Mouse (Mus musculus): ENCODE data around the gene Uggt2.
A peak's percentile ranks its signal among the peaks of the same experiment; 100 is the strongest.

The Uggt2 gene

DNA sequence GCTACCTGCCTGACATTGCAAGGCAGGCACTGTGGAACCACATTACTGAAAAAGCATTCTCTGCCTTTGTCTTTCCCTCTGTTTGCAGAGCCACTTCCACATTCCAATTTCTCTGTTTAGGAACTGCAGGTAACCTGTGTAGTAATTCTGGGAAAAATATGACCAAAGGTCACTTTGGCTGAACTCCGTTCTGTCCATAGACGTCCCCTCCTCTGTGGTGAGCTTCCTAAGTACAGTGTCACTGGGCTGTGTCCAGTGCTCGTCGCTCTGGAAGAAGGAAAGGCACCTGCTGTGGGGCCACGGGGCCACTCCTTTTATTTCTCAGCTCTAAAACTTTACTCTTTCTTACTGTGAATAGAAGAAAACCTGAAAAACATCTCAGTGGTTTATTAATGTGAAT, 118.9 kb downstream of the Uggt2 start:
- DNase-seq = no peak

DNA sequence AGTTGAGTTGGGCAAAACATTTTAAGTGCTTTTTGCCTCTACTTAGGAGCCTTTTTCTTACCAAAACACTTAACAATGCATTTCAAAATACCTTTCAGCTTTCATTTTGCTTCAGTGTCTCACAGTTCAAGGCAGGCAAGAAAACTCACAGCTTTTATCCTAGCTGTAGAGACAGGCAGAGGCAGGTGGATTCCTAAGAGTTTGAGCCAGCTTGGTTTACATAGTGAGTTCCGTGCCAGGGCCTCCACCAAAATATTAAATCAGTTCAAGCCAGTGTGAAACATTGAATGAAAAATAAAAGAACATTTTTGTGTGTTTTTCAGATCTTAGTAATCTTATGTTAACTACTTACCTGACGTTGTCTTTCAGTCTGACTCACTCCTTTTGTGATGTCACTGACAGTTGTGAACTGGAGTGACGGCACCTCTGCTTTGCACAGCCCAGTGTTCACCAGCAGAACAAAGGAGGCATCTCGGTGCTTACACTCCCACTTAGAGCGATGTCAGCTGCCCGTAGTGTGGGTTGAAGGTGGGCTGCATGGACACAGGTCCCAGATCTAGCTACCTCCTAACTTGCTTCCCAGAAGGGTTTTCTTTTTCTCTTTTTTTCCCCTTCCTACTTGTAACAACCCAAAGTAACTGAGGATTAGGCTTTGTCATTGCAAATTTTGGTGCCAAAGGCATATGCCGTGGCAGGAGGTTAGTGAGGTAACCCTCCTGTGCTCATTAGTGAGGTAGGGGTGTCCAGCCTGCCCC, 119.5 kb downstream of the Uggt2 start:
- DNase-seq = no peak

- DNase-seq = no peak
These were observed 122.0 kb downstream of the Uggt2 start for GRCm38 (mm10) chr14:118977136-118977816.

GRCm38 (mm10) chr14:118972268-118972667, 127.0 kb downstream of the Uggt2 start:
- no peak for DNase-seq

DNA sequence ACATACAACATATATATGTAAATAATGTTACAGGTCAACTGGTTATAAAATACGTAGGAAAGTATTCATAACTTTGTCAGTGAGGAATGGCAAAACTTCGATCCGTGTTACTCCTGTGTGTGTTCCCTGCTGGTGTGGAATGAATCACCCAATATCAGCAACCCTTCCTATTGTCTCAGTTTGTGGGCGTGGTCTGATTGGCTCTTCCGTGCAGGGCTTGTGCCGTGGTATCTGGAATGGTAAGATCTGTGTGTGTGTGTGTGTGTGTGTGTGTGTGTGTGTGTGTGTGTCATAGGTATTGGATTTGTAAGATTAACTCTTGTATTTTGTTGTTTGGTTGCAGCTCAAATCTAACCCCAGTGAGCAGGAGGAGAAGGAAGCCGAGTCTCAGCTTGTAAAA, 131.6 kb downstream of the Uggt2 start:
- no peak for DNase-seq

DNA sequence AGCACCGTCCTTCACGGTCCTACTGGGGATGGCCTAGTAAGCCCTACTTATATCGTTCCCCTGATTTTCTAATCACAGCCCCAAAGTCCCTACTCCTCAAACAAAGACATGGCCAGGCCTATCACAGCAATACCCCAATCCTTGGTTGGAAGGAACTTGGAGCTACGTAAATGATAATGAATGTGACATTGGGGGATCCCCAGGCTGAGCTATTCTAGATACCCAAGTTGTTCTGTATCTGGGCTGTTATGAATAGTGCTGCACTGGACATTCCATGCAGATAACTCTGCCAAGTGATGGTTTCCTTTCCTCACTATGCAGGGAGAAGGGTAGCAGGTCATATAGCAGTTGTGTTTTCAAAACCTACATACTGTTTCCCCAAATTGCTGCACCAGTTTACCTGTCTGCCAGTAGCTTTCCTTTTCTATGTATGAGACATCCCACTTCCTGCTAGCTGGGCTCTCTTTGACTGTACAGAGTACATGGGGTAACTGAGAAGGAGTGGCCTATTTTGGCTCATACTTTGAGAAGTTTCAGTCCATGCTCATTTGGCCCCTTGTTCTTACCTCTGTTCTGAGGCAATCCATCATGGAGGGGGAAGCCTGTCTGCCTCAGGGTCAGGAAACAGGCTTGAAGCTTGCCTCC, 133.8 kb downstream of the Uggt2 start:
- DNase-seq = no peak

GRCm38 (mm10) chr14:118958010-118958409, 141.2 kb downstream of the Uggt2 start:
- no peak for DNase-seq

DNA sequence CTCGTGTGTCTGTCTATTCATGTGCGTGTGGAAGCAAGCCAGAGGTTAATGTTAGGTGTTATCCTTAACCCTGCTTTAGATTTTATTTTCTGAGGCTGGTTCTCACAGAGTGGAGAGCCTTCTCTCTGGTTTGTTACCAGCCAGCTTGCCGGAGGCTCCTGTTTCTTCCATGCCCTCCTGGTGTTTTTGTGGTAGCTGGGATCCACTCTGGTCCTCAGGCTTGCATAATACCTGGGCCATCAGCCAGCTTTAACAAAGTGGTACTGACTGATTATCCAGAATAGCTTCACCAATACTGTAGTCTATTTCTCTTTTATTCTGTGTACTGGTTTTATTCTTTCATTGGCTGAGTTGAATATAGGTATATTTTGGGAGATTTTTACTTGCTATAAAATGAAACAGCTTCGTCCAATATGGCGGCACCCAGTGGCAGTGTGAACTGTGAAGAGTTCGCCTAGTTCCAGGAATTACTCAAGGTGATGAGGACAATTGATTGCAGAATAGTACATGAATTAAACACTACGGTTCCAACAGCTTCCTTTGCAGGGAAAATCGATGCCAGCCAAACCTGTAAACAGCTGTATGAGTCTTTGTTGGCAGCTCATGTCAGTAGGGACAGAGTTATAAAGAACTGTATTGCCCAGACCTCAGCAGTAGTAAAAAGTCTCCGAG, 147.2 kb downstream of the Uggt2 start:
- no peak for DNase-seq

DNA sequence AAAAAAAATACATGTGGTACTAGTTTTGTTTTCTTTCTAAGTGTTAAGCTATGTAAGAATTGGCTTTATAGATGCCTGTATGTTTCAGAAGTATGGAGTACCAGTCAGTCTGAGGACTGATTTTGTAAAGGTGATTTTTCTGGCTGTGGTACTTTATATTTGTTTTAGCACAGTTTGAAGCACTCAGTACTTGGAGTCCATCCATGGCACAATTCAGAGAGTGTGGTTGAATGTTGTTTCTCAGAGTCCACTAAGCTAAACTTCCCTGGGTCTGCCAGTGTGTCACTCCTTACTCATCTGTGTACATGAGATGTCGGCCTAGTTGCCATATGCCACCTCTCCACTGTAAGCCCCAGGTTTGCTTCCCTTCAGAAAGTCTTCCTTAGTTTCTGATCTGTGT, 150.4 kb downstream of the Uggt2 start:
- no peak for DNase-seq

GRCm38 (mm10) chr14:118944702-118945101, 154.5 kb downstream of the Uggt2 start:
- no peak for DNase-seq

DNA sequence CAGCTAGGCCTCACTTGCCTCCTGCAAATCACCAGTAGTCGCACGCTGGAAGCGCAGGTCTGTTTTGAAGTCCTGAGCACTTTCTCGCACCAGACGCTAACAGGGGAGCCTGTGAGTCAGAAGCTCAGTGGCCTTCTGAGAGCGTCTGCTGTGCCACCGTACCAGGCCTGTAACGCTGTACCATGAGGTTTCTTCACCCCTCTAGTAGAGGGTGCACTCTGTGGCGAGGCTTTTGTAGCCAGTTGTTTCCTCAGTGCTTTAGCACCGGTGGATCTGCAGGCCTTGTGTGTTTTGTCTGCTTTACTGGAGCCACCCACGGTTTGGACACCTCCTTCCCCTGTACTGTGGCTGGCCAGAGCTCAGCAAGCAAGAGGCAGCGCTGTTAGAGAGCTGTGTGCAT, 157.2 kb downstream of the Uggt2 start:
- DNase-seq = no peak

- no peak for DNase-seq
These were observed 158.3 kb downstream of the Uggt2 start for GRCm38 (mm10) chr14:118940796-118941495.

DNA sequence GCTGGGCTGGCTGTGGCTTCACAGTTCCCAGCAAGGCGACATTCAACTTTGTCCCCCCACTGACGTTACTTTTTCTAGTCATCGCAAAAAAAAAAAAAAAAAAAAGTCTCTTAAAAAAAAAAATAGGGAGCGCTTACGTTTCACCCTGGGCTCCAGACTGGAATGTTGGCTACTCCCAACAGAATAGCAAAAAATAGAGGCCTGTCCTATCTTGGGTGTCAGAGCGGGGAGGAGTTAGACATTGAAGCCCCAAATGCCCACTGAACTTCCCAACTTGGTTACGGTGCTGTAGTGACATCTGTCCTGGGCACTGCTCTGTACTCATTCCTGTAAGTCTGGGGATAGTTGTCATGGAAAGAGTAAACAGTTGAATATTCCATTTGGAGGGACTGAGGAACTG, 160.7 kb downstream of the Uggt2 start:
- DNase-seq = peak; percentile 34

DNA sequence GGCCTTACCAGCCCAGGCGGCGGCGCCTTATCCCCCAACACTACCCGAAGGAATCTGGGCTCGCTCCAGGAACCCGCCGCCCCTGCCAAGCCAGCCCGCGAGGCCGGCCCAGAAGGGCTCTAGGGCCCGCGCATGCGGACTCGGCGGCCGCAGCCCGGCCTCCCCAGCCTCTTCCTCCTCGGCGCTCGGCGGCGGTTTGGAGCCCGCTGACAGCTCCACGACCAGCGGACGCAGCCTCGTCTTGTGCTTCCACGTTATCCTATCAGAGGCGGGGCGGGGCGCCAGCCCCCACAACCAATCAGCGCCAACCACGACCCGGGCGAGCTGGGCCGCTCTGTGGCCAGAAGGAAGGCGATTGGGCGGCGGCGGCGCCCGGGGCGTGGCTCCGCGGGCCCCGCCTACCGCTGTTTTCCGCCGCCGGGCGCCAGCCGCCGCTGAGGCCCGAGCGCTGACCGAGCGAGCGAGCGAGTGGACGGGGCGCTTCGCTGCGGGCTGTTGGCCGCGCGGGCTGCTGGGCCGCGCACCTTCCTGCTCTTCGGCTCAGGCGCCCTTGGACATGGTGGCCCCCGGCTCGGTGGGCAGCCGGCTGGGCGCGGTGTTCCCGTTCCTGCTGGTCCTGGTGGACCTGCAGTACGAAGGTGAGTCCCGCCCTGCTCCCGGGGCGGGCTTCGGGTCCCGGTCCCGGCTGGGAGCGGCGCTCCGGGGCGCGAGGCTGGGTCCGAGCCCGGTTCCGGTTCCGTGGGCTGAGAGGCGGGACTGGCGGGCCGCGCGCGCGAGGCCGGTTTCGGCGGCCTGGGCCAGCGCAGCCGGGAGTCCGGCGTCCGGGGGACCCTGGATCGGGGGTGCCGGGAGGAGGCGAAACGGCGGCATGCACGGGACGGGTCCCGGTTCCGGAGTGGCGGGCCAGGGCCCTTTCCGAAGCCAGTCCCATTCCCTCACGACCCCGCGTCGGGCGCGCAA, 161.4 kb downstream of the Uggt2 start, which contains the start of gene Dnajc3:
TSS of gene Dnajc3 (plus strand) at position 444 of the 960 bp plus-strand sequence.
- DNase-seq = peak; percentile 100

GRCm38 (mm10) chr14:118936952-118937351, 162.3 kb downstream of the Uggt2 start:
- no peak for DNase-seq

DNA sequence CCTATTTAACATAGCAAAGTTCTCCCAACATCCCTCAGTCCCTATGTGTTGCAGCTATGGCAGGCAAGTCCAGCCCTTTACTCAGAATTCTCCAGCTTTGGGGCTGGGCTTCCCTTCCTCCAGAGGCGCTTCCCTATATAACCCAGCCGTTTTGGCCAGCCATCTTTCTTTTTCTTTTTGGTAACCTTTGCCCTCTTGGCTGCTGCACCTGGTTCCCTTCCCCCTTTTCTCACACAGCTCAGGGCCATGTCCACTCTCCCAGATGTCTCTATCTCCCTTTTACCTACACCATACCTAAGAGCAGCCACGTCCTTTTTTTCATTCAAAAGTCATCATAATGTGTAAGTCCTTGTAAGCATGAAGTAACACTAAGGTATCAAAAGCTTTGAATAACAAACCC, 163.0 kb downstream of the Uggt2 start:
- DNase-seq = no peak

Measured in cerebellum, adult 11-12 months (tissue).